Mouse (Mus musculus): Measurements from ENCODE around the gene Trpm3. TPM values are rescaled to one million over a fixed set of nuclear protein-coding genes. Genes with fewer than 3 reads are reported as not detected.

Trpm3 gene
- polyA plus RNA-seq, 1 experiment from 2014 or later = 48.4 TPM

GRCm38 (mm10) chr19:22682238-22682637, 543.4 kb downstream of the Trpm3 start:
- H3K9ac ChIP-seq = no peak overlapping the region
- H3K27ac ChIP-seq = no peak overlapping the region
- no peaks in the 10 kb centered on the region for H3K27me3 ChIP-seq (ENCODE audit: control insufficient read depth, insufficient read depth, low read length)
- 94% methylated on average over 6 of the region's 6 CpGs for WGBS
- H3K9me3 ChIP-seq (ENCODE audit: control insufficient read depth, low read length) = no peaks in the 10 kb centered on the region
- ATAC-seq (ENCODE audit: low FRiP score) (no peak), DNase-seq (ENCODE audit: low spot score) (no peak)
- no peaks in the 10 kb centered on the region for H3K36me3 ChIP-seq (replicated peaks; ENCODE audit: control insufficient read depth, insufficient read depth)
- H3K4me3 ChIP-seq (replicated peaks; ENCODE audit: low read length) = no peak overlapping the region
- 0 out of 2 replicates have a peak, but pooled peaks cover 4% of the 10 kb centered on the region for H3K4me1 ChIP-seq (replicated peaks; ENCODE audit: control insufficient read depth, insufficient read depth, low read length)
- H3K4me2 ChIP-seq (replicated peaks) = no peak overlapping the region

- Histone ChIP-seq H3K27ac (no peak overlapping the region), H3K9ac (no peak overlapping the region), H3K36me3 (replicated peaks; ENCODE audit: control insufficient read depth, insufficient read depth) (no peaks in the 10 kb centered on the region), H3K4me3 (replicated peaks; ENCODE audit: low read length) (no peak overlapping the region), H3K4me2 (replicated peaks) (no peak overlapping the region), H3K4me1 (replicated peaks; ENCODE audit: control insufficient read depth, insufficient read depth, low read length) (no peaks in the 10 kb centered on the region), H3K9me3 (ENCODE audit: control insufficient read depth, low read length) (no peaks in the 10 kb centered on the region), H3K27me3 (ENCODE audit: control insufficient read depth, insufficient read depth, low read length) (no peaks in the 10 kb centered on the region)
- WGBS = 73% methylated on average over 5 of the region's 5 CpGs
- ATAC-seq (ENCODE audit: low FRiP score) = no peak
- DNase-seq (ENCODE audit: low spot score) = no peak
Measured at GRCm38 (mm10) chr19:22691995-22692394, 553.1 kb downstream of the Trpm3 start.

- Histone ChIP-seq H3K4me2 (replicated peaks) (no peak overlapping the region), H3K27ac (peak overlapping the region; percentile 20; the same call in 1 of the 2 replicates), H3K4me3 (replicated peaks; ENCODE audit: low read length) (no peak overlapping the region; the same call in 1 of the 2 replicates), H3K9ac (no peak overlapping the region), H3K4me1 (replicated peaks; ENCODE audit: control insufficient read depth, insufficient read depth, low read length) (no peaks in the 10 kb centered on the region), H3K36me3 (replicated peaks; ENCODE audit: control insufficient read depth, insufficient read depth) (no peaks in the 10 kb centered on the region), H3K9me3 (ENCODE audit: control insufficient read depth, low read length) (no peaks in the 10 kb centered on the region), H3K27me3 (ENCODE audit: control insufficient read depth, insufficient read depth, low read length) (no peaks in the 10 kb centered on the region)
- no peak for ATAC-seq (ENCODE audit: low FRiP score)
- no peak for DNase-seq (ENCODE audit: low spot score)
- 28% methylated on average over 4 of the region's 4 CpGs for WGBS
Measured at GRCm38 (mm10) chr19:22692553-22692952, 553.7 kb downstream of the Trpm3 start.

GRCm38 (mm10) chr19:22692956-22693355, 554.1 kb downstream of the Trpm3 start:
- WGBS = 75% methylated on average over 5 of the region's 5 CpGs
- Histone ChIP-seq H3K4me1 (replicated peaks; ENCODE audit: control insufficient read depth, insufficient read depth, low read length) (no peaks in the 10 kb centered on the region), H3K27ac (peak overlapping the region; percentile 20; the same call in 1 of the 2 replicates), H3K4me2 (replicated peaks) (no peak overlapping the region), H3K9me3 (ENCODE audit: control insufficient read depth, low read length) (no peaks in the 10 kb centered on the region), H3K36me3 (replicated peaks; ENCODE audit: control insufficient read depth, insufficient read depth) (no peaks in the 10 kb centered on the region), H3K27me3 (ENCODE audit: control insufficient read depth, insufficient read depth, low read length) (no peaks in the 10 kb centered on the region), H3K4me3 (replicated peaks; ENCODE audit: low read length) (no peak overlapping the region; the same call in 1 of the 2 replicates), H3K9ac (no peak overlapping the region)
- DNase-seq (ENCODE audit: low spot score) (no peak), ATAC-seq (ENCODE audit: low FRiP score) (no peak)

GRCm38 (mm10) chr19:22695423-22695822, 556.6 kb downstream of the Trpm3 start:
- Histone ChIP-seq H3K36me3 (replicated peaks; ENCODE audit: control insufficient read depth, insufficient read depth) (no peaks in the 10 kb centered on the region), H3K4me3 (replicated peaks; ENCODE audit: low read length) (no peak overlapping the region), H3K4me2 (replicated peaks) (no peak overlapping the region), H3K27me3 (ENCODE audit: control insufficient read depth, insufficient read depth, low read length) (no peaks in the 10 kb centered on the region), H3K9ac (no peak overlapping the region), H3K9me3 (ENCODE audit: control insufficient read depth, low read length) (no peaks in the 10 kb centered on the region), H3K4me1 (replicated peaks; ENCODE audit: control insufficient read depth, insufficient read depth, low read length) (no peaks in the 10 kb centered on the region), H3K27ac (no peak overlapping the region)
- ATAC-seq (ENCODE audit: low FRiP score) (no peak), DNase-seq (ENCODE audit: low spot score) (no peak)
- WGBS = 68% methylated on average over 2 of the region's 2 CpGs

GRCm38 (mm10) chr19:22698737-22699136, 559.9 kb downstream of the Trpm3 start:
- no peak for ATAC-seq (ENCODE audit: low FRiP score)
- no peaks in the 10 kb centered on the region for H3K27me3 ChIP-seq (ENCODE audit: control insufficient read depth, insufficient read depth, low read length)
- no peaks in the 10 kb centered on the region for H3K4me1 ChIP-seq (replicated peaks; ENCODE audit: control insufficient read depth, insufficient read depth, low read length)
- WGBS = 84% methylated on average over 4 of the region's 4 CpGs
- no peak overlapping the region for H3K4me3 ChIP-seq (replicated peaks; ENCODE audit: low read length)
- H3K9ac ChIP-seq = no peak overlapping the region
- DNase-seq (ENCODE audit: low spot score) = no peak
- H3K36me3 ChIP-seq (replicated peaks; ENCODE audit: control insufficient read depth, insufficient read depth) = no peaks in the 10 kb centered on the region
- no peak overlapping the region for H3K27ac ChIP-seq
- no peak overlapping the region for H3K4me2 ChIP-seq (replicated peaks)
- no peaks in the 10 kb centered on the region for H3K9me3 ChIP-seq (ENCODE audit: control insufficient read depth, low read length)

- Histone ChIP-seq H3K36me3 (replicated peaks; ENCODE audit: control insufficient read depth, insufficient read depth) (no peaks in the 10 kb centered on the region), H3K9me3 (ENCODE audit: control insufficient read depth, low read length) (no peaks in the 10 kb centered on the region), H3K9ac (no peak overlapping the region), H3K4me1 (replicated peaks; ENCODE audit: control insufficient read depth, insufficient read depth, low read length) (no peaks in the 10 kb centered on the region), H3K4me2 (replicated peaks) (no peak overlapping the region), H3K27ac (no peak overlapping the region), H3K27me3 (ENCODE audit: control insufficient read depth, insufficient read depth, low read length) (no peaks in the 10 kb centered on the region), H3K4me3 (replicated peaks; ENCODE audit: low read length) (no peak overlapping the region)
- 19% methylated on average over 5 of the region's 5 CpGs for WGBS
- DNase-seq (ENCODE audit: low spot score) (no peak), ATAC-seq (ENCODE audit: low FRiP score) (no peak)
Measured at GRCm38 (mm10) chr19:22700871-22701651, 562.2 kb downstream of the Trpm3 start.

GRCm38 (mm10) chr19:22703876-22704275, 565.0 kb downstream of the Trpm3 start:
- no peaks in the 10 kb centered on the region for H3K36me3 ChIP-seq (replicated peaks; ENCODE audit: control insufficient read depth, insufficient read depth)
- no peaks in the 10 kb centered on the region for H3K27me3 ChIP-seq (ENCODE audit: control insufficient read depth, insufficient read depth, low read length)
- no peak overlapping the region for H3K27ac ChIP-seq
- 24% methylated on average over 6 of the region's 6 CpGs for WGBS
- H3K4me2 ChIP-seq (replicated peaks) = no peak overlapping the region
- no peak overlapping the region for H3K9ac ChIP-seq
- H3K9me3 ChIP-seq (ENCODE audit: control insufficient read depth, low read length) = no peaks in the 10 kb centered on the region
- ATAC-seq (ENCODE audit: low FRiP score) = no peak; the same call in 1 of the 2 replicates
- no peak for DNase-seq (ENCODE audit: low spot score)
- no peaks in the 10 kb centered on the region for H3K4me1 ChIP-seq (replicated peaks; ENCODE audit: control insufficient read depth, insufficient read depth, low read length)
- H3K4me3 ChIP-seq (replicated peaks; ENCODE audit: low read length) = no peak overlapping the region

- Histone ChIP-seq H3K9ac (no peak overlapping the region), H3K9me3 (ENCODE audit: control insufficient read depth, low read length) (no peaks in the 10 kb centered on the region), H3K27ac (no peak overlapping the region), H3K4me3 (replicated peaks; ENCODE audit: low read length) (no peak overlapping the region), H3K4me2 (replicated peaks) (no peak overlapping the region), H3K36me3 (replicated peaks; ENCODE audit: control insufficient read depth, insufficient read depth) (no peaks in the 10 kb centered on the region), H3K27me3 (ENCODE audit: control insufficient read depth, insufficient read depth, low read length) (no peaks in the 10 kb centered on the region), H3K4me1 (replicated peaks; ENCODE audit: control insufficient read depth, insufficient read depth, low read length) (no peaks in the 10 kb centered on the region)
- DNase-seq (ENCODE audit: low spot score) = no peak
- no peak for ATAC-seq (ENCODE audit: low FRiP score)
Measured at GRCm38 (mm10) chr19:22705414-22705813, 566.6 kb downstream of the Trpm3 start.
